Mouse (Mus musculus) spleen, postnatal 14 days (tissue): Measurements from ENCODE around the gene Rab3a.

Experiments used
- DNase-seq, 2 experiments: peaks; one replicate each; pipeline ENCODE4 v3.0.0; 2021 to 2022; ENCODE audit warnings: low spot score in 2 of 2

The Rab3a gene

DNA sequence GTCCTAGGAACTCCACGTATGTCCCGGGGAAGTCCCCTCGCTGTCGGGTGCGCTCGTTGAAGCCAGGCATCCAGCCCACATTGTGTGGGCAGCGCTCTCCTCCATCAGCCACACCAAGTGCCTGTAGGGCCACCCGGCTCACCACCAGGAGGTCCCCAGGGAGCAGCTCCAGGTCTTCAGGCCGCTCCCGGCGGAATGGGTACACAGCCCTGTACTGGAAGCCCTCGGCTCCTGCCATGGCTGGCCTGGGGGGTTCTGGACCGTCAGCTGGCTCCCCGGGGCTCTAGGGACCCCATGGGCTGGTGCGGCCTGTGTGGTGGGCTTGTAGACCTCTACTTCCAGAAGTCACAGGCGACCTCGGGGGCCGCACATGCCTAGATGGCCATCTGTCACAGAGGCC, 20.3 kb downstream of the Rab3a start:
- DNase-seq = no peak

GRCm38 (mm10) chr8:70775227-70775626, 20.7 kb downstream of the Rab3a start:
- no peak for DNase-seq

GRCm38 (mm10) chr8:70775851-70776495, 21.5 kb downstream of the Rab3a start:
- DNase-seq = no peak

- DNase-seq = peak; percentile 95 to 98
Measured at GRCm38 (mm10) chr8:70776496-70777444, 22.3 kb downstream of the Rab3a start, which contains the start of gene Pik3r2. Pik3r2 (minus strand) TSS chr8:70776713.

GRCm38 (mm10) chr8:70780093-70780492, 25.6 kb downstream of the Rab3a start:
- DNase-seq = no peak

DNA sequence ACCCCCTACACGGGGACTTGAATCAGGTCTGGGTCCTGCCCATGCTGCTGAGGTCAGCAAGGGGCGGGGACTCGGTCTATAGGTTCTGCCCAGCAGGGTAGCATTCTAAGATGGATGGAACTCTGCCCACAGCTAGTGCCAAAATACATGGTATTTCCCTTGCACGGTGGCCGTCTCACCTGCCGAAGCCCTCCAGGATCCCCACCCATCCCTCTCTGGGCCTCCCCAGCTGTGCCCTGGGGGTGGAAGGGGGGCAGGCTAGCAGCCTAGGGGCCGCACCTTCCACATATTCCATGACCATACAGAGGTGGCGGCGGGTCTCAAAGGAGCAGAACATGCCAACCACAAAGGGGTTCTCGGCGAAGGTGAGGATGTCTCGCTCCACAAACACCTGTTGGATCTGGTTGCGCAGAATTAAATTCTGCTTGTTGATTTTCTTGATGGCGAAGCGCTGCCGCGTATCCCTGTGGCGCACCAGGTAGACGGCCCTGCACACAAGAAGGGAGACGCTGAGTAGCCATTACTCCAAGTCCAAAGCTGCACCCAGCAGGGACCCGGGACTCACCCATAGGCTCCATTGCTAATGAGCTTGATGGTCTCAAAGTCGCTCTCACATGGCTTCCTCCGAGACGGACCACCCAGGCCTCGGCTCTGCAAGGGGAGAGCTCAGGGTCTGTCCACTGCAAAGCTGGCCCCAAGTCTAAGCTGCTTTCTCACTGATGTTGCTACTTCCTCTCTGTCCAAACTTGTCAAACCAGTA, 32.0 kb downstream of the Rab3a start:
- no peak for DNase-seq

GRCm38 (mm10) chr8:70787051-70787445, 32.6 kb downstream of the Rab3a start:
- DNase-seq = no peak

DNA sequence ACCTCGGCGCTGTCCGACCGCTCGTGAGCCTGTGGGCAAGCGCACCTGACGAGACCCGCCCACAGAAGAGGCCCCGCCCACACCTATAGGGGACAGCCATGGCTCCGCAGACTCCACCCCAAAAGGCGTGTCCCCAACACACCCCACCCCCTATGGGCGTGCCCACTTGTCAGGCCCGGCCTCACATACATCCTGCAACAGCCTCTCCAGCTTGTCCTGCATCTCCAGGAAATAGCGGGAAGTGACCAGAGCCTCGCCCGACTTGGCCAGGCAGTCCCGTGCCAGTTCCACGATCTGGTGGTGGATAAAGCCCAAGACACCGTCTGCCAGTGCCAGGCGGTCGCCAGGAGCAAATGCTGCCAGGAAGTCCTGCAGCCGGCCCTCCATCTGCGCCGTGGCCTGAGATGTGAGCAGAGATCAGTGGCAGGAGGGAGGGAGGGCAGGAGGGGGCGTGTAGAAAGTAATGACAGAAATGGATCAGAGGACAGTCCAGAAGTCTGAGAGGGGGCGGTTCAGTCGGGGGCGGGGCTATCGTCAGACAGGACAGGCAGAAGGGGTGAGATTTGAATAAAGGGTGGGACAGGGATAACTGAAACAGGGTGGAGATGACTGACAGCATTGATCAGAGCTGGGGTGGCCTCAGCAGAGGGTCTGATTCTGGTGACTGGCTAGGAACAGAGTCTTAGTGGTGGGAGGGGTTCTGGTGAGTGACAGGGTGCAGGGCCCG, 33.6 kb downstream of the Rab3a start:
- DNase-seq = no peak

DNA sequence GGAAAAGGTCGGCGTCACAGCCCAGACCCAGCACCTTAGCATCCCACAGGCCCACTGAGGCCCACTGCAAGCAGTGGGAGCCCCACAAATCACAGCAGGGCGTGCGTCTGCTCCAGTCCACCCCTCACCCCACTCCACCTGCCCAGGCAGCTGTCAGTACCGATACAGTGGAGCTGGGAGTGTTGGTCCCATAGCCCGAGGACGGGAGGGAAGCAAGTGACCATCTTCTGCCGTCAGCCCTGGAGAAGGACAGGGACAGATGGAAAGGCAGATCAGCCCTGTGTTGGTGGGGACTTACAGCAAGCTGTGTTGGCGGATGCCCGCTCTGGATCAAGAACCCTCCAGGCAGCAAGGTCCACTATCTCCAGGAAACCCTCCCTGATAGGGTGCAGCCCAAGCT, 34.6 kb downstream of the Rab3a start:
- DNase-seq = no peak

- no peak for DNase-seq
Measured at GRCm38 (mm10) chr8:70790846-70791245, 36.4 kb downstream of the Rab3a start.

- DNase-seq = peak in 1 of 2 experiments; percentile 54
Measured at GRCm38 (mm10) chr8:70791294-70791701, 36.8 kb downstream of the Rab3a start.

DNA sequence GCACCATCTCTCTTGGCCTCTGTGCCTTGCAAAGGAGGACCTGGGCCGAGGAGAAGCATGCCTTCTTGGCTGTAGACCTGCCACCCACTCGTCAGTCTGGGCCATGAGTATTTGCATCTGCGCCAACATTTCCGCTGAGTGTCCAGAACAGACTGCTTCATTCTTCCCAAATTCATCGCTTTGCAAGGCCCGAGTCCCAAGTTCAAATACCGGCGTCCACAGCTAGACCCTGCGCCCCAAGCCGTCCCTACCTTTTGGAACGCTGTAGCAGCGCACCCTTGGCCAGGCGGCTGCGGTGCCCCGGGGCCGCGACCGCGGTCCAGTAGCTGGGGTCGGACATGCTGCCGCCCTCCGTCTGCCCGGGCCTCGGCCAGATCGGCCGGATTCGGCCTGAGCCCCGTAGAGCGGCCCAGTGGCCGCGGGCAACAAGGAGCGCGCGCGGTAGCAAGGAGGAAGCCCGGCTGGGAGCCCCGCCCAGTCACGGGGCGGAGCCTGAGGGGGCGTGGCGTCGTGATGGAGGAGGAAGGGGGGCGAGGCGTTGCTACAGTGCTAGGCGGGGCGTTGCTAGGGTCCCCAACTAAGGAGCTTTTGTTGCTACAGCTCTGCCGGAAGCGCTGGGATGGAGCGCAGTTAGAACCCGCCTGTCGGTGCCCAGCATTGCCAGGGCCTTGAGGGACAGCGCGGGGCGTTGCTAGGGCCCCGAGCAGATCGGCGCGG, 37.7 kb downstream of the Rab3a start:
- DNase-seq = peak; percentile 95 to 97

DNA sequence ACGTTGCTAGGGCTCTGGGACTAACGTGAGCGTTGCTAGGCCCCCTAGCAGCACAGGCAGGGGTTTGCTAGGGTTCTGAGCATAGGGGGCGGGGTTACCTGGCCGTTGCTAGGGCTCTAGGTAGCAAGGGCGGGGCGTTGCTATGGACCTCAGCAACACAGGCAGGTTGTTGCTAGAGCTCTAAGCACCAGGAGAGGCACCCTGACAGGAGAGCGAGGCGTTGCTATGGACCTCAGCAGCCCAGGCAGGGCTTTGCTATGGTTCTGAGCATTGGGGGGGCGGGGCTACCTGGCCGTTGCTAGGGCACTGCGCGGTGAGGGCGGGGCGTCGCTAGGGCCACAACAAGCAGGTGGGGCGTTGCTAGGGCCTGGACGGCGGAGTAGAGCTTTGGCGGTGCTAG, 38.2 kb downstream of the Rab3a start:
- peak in 1 of 2 experiments; percentile 62 for DNase-seq

- no peak for DNase-seq
Measured at GRCm38 (mm10) chr8:70794215-70794614, 39.7 kb downstream of the Rab3a start.

GRCm38 (mm10) chr8:70795370-70795769, 40.9 kb downstream of the Rab3a start:
- no peak for DNase-seq

DNA sequence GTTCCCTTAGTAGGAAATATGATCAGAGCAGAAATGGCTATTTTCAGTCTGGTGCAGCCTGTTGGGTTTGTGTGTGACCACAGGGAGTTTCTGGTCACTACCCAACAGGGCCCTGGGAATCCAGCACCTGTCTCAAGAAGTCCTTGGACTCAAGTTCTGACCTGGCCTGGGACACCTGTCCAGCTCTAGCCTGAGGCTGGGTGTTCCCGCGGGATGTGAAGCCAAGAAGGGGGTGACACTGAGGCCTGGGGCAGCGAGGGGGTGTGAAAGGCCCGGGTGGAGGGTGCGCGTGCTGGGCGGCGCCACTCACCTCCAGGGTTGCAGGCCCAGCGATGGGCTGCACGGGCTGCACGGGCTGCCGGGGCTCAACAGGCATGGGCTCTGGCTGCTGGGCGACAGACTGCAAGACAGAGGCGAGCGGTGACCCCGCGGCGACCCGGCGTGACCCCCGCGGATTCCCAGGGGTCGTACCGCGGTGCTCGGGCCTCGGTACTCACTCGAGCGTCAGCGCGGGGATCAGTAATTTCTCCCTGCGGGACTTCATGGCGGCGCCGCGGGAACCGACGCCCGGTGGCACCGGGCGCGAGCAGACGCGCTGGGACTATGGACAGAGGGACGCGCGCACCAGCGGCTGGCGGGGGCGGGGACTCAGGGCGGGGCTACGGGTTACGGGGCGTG, 42.1 kb downstream of the Rab3a start:
- DNase-seq = no peak

DNA sequence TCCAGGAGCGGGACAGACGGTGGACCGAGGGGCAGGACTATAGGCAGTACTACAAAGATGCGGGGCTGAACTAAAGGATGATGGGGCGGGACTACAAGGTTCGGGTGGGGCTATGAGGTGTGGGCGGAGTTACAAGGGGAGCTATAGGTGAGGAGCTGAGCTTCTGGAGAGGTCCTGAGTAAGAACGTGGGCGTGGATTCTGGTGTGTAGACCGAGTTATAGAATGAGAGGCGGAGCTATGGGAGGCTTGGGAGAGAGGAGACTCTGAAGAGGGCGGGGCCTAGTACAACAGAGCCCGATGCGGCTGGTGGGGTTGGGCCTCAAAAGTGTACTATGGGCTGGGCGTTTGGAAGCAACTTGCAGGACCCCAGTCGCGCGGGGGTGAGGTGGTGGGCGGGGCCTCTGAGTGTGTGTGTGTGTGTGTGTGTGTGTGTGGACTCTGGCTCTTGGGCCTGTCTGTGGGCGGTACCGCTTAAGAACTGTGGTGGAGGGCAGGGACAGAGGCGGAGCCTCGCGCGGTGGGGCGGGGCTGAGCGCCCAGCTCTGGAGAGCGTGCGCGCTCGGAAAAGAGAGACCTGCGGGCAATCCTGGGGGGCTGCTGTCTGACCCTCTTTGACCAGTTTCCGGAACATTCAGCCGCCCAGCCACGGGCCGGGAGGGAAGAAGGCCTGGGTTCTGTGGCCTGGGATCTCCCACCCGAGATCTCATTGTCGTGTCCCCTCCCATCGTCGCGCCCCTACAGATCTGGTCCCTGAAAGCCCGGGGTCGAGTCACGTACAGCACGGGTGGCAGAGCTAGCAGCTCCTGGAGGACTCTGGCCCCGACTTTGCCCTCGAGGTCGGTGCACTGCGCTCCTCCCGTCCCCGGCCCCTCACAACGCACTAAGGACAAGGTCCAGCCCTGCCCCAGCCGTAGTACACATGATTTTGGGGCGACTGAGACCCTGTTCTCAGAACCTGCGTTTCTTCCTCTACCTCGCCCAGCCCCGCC, 42.9 kb downstream of the Rab3a start:
- peak; percentile 73 for DNase-seq

DNA sequence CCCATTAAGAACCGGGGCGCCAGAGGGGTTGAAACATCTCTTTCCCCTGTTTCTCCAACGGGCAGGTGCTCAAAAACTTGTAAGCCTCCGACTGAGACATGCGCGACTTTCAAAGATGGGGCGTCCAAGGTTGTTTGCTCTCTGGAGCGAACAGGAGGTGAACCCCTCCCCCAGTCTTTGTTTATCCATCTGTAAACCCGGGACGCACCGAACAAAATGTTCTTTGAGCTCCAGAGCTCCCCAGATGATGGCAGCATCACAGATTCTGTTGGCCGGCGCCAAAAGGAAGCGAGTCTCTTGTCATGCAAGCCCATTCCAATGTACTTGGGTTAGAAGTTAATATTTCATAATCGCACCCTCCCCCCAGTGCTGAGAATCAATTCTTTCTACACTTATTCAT, 43.8 kb downstream of the Rab3a start:
- DNase-seq = no peak

DNA sequence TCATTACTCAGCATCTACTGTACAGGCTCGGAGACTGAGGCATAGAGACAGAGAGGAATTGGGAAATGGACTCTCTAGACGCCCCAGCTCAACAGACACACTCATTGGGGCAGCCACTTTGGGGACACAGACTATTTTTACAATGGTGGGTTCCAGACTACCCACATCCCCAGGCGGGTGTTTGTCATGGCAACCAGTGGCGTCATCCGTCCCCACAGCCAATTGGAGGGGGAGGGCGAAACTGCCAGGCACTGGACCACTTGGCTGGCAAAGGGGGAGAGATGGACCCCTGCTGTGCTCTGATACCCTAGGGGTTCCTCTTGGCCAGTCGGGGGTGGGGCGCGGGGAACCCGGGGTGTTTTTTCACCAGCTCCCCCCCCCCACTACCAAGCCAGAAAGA, 46.2 kb downstream of the Rab3a start:
- DNase-seq = no peak
